Mouse (Mus musculus) forebrain, postnatal 0 days (tissue): Measurements from ENCODE around the gene Pank3. TPM values are rescaled to one million over a fixed set of nuclear protein-coding genes. Genes with fewer than 3 reads are reported as not detected.
"Not testable (repeated sequence)": the region's sequence is repeated elsewhere in the genome, so short reads cannot be mapped to it uniquely, and the experiment has no call there.

Source experiments
- ATAC-seq: fragments of 200-750 bp; cut with Nextera tagmentation; 2 replicates; pipeline ENCODE4 v1.8.0; 2017; ENCODE audit warnings: mild to moderate bottlenecking, moderate library complexity
- DNase-seq: peaks from one replicate; pipeline ENCODE4 v3.0.0-alpha.2; 2015
- H3K27ac ChIP-seq: fragments of 300-500 bp; sonication (generic); 2 replicates; pipeline ENCODE4 v1.5.1; 2014; ENCODE audit warnings: low read depth, mild to moderate bottlenecking, antibody characterized with exemption, low read length, moderate library complexity, mixed read lengths
- H3K27me3 ChIP-seq: fragments of 300-500 bp; sonication (generic); 2 replicates; pipeline ENCODE4 v1.6.1; 2014; ENCODE audit warnings: mild to moderate bottlenecking, low read length, mixed read lengths; ENCODE audit not compliant: insufficient read depth
- H3K36me3 ChIP-seq: fragments of 300-500 bp; sonication (generic); 2 replicates; pipeline ENCODE4 v1.6.1; 2014; ENCODE audit warnings: mild to moderate bottlenecking, moderate library complexity; ENCODE audit not compliant: insufficient read depth
- H3K4me1 ChIP-seq: fragments of 300-500 bp; sonication (generic); 2 replicates; pipeline ENCODE4 v1.6.1; 2014; ENCODE audit warnings: antibody characterized with exemption; ENCODE audit not compliant: insufficient read depth
- H3K4me2 ChIP-seq: fragments of 300-500 bp; sonication (generic); 2 replicates; pipeline ENCODE4 v1.6.1; 2014; ENCODE audit warnings: low read depth, mild to moderate bottlenecking, moderate library complexity
- H3K4me3 ChIP-seq: fragments of 300-500 bp; sonication (generic); 2 replicates; pipeline ENCODE4 v1.5.1; 2014; ENCODE audit warnings: low read depth, low read length, mixed read lengths
- H3K9ac ChIP-seq: fragments of 300-500 bp; sonication (generic); 2 replicates; pipeline ENCODE4 v1.6.1; 2014; ENCODE audit warnings: mild to moderate bottlenecking
- H3K9me3 ChIP-seq: fragments of 300-500 bp; sonication (generic); 2 replicates; pipeline ENCODE4 v1.6.1; 2016; ENCODE audit warnings: low read length
- CTCF ChIP-seq: sonication (generic); IDR thresholded peaks from 2 replicates; pipeline ENCODE4 v1.5.1; 2016; ENCODE audit warnings: antibody characterized with exemption, control low read depth, low read depth
- WGBS: fragments of 180-500 bp; shearing (Covaris S2); extraction: QIAGEN DNeasy Blood & Tissue Kit; methylation state at CpG from one replicate; pipeline ENCODE4 v1.1.7; 2014; 5-methylcytosine and 5-hydroxymethylcytosine counted together
- polyA plus RNA-seq: library from polyadenylated mRNA; unstranded; fragments of >200 nt; fragmentation: Nextera tagmentation; extraction: Ambion mirVana; gene quantifications from 2 replicates; pipeline ENCODE4 v1.2.1, GENCODE M21; 2015
- total RNA-seq: library from RNA; depleted of rRNA; stranded (reverse); fragments of >200 nt; gene quantifications from 2 replicates; pipeline ENCODE4 v1.2.3, GENCODE M21; 2014

Pank3 gene
- total and polyA plus RNA-seq, 2 experiments from 2014 or later, result 11.7 to 93.7 TPM

- Histone ChIP-seq H3K9ac (no peak overlapping the region), H3K4me2 (no peak overlapping the region), H3K27ac (no peak overlapping the region), H3K4me3 (no peak overlapping the region), H3K36me3 (peaks cover 22% of the 10 kb centered on the region), H3K4me1 (peaks cover 7% of the 10 kb centered on the region), H3K27me3 (no peaks in the 10 kb centered on the region), H3K9me3 (no peaks in the 10 kb centered on the region)
- TF ChIP-seq CTCF, result no peak
- no peak for ATAC-seq
- WGBS, result 91% methylated on average over 3 of the region's 3 CpGs
- DNase-seq, result no peak
These were observed 6.3 kb downstream of the Pank3 start for GRCm38 (mm10) chr11:35775606-35776005.

DNA sequence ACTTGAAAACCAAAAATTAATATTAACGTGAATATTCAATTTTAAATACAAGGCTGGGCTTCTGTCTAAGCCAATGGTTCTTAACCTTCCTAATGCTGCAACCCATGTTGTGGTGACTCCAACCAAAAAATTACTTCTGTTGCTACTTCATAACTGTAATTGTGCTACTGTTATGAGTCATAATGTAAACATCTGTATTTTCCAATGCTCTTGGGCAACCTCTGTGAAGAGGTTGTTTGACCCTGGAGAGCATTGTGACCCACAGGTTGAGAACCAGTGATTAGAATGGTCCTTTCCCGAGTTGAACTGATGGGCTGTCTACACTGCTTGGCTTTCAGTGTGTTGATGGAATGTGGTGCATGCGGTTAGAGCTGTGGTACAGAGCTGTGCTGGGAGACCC is 7.2 kb downstream of the Pank3 start:
- Histone ChIP-seq H3K36me3 (peaks cover 23% of the 10 kb centered on the region), H3K27ac (no peak overlapping the region), H3K4me2 (no peak overlapping the region), H3K27me3 (no peaks in the 10 kb centered on the region), H3K9ac (no peak overlapping the region), H3K4me3 (no peak overlapping the region), H3K9me3 (no peaks in the 10 kb centered on the region), H3K4me1 (no peaks in the 10 kb centered on the region)
- DNase-seq (no peak), ATAC-seq (no peak)
- WGBS, result 90% methylated on average over 3 of the region's 3 CpGs
- TF ChIP-seq CTCF, result no peak

DNA sequence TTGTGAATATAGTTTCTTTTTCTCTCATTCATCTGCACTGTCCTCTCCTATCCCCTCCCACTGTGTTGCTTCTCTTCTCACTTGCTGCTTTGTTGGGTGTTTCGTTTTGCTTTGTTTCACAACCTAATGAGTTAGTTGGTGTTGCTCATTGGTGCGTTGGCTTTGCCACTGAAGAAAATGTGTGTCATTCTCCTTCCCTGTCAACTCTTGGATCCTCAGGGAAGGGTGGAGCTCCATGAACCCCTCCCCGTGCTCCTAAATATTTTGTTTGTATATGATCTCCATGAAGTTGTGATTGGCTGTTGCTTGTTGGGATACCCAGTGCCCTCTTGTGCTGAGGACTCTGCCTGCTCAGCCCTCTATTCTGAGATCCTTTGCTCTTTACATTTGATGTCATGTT is 11.1 kb downstream of the Pank3 start:
- no peak overlapping the region for H3K27ac ChIP-seq
- ATAC-seq, result no peak
- no peak overlapping the region for H3K4me3 ChIP-seq
- no peak overlapping the region for H3K9ac ChIP-seq
- H3K27me3 ChIP-seq, result no peaks in the 10 kb centered on the region
- DNase-seq, result no peak
- H3K4me1 ChIP-seq, result no peaks in the 10 kb centered on the region
- H3K4me2 ChIP-seq, result no peak overlapping the region
- TF ChIP-seq CTCF, result no peak
- 73% methylated on average over 3 of the region's 3 CpGs for WGBS
- no peaks in the 10 kb centered on the region for H3K9me3 ChIP-seq
- peaks cover 56% of the 10 kb centered on the region for H3K36me3 ChIP-seq

DNA sequence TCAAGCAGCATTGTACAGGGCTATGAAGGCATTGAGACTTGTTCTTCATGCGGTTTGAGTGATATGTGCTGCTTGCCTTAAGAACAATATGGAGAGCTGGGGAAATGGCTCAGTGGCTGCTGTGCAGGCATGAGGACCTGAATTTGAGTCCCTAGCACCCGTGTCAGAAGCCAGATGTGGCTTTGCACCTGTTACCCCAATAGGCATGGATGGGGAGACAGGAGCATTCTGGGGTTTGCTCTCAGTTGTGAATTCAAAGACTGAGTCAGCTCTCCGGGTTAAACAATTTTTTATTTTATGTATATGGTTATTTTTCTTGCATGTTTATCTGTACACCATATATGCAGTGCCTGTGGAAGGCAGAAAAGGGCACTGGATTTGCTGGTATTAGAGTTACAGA is 13.2 kb downstream of the Pank3 start:
- no peaks in the 10 kb centered on the region for H3K27me3 ChIP-seq
- no peak for ATAC-seq
- WGBS, result 97% methylated on average over 3 of the region's 3 CpGs
- peaks cover 58% of the 10 kb centered on the region for H3K36me3 ChIP-seq
- no peak overlapping the region for H3K4me2 ChIP-seq
- H3K4me1 ChIP-seq, result no peaks in the 10 kb centered on the region
- DNase-seq, result no peak
- no peak overlapping the region for H3K4me3 ChIP-seq
- no peak overlapping the region for H3K9ac ChIP-seq
- H3K9me3 ChIP-seq, result no peaks in the 10 kb centered on the region
- TF ChIP-seq CTCF, result no peak
- no peak overlapping the region for H3K27ac ChIP-seq

GRCm38 (mm10) chr11:35783038-35783437 is 13.8 kb downstream of the Pank3 start:
- Histone ChIP-seq H3K27me3 (no peaks in the 10 kb centered on the region), H3K4me3 (no peak overlapping the region), H3K9ac (no peak overlapping the region), H3K36me3 (peaks cover 52% of the 10 kb centered on the region), H3K27ac (no peak overlapping the region), H3K4me2 (no peak overlapping the region), H3K9me3 (no peaks in the 10 kb centered on the region), H3K4me1 (no peaks in the 10 kb centered on the region)
- DNase-seq (no peak), ATAC-seq (no peak)
- TF ChIP-seq CTCF, result no peak
- 90% methylated on average over 5 of the region's 5 CpGs for WGBS

- no peak overlapping the region for H3K4me2 ChIP-seq
- DNase-seq, result no peak
- TF ChIP-seq CTCF, result no peak
- no peak overlapping the region for H3K9ac ChIP-seq
- H3K36me3 ChIP-seq, result peaks cover 43% of the 10 kb centered on the region
- no peak for ATAC-seq
- no peaks in the 10 kb centered on the region for H3K27me3 ChIP-seq
- H3K9me3 ChIP-seq, result no peaks in the 10 kb centered on the region
- no peaks in the 10 kb centered on the region for H3K4me1 ChIP-seq
- no peak overlapping the region for H3K4me3 ChIP-seq
- H3K27ac ChIP-seq, result no peak overlapping the region
- 85% methylated on average over 3 of the region's 3 CpGs for WGBS
These were observed 14.7 kb downstream of the Pank3 start for GRCm38 (mm10) chr11:35784002-35784401.

GRCm38 (mm10) chr11:35784537-35784936 is 15.3 kb downstream of the Pank3 start:
- Histone ChIP-seq H3K27ac (no peak overlapping the region), H3K27me3 (no peaks in the 10 kb centered on the region), H3K9me3 (no peaks in the 10 kb centered on the region), H3K4me2 (no peak overlapping the region), H3K4me3 (no peak overlapping the region), H3K9ac (no peak overlapping the region), H3K36me3 (peaks cover 37% of the 10 kb centered on the region), H3K4me1 (no peaks in the 10 kb centered on the region)
- 98% methylated on average over 4 of the region's 4 CpGs for WGBS
- no peak for ATAC-seq
- TF ChIP-seq CTCF, result no peak
- no peak for DNase-seq

GRCm38 (mm10) chr11:35788443-35788842 is 19.2 kb downstream of the Pank3 start:
- Histone ChIP-seq H3K4me2 (no peak overlapping the region), H3K4me3 (no peak overlapping the region), H3K36me3 (peaks cover 18% of the 10 kb centered on the region), H3K9me3 (no peaks in the 10 kb centered on the region), H3K9ac (no peak overlapping the region), H3K27me3 (no peaks in the 10 kb centered on the region), H3K4me1 (no peaks in the 10 kb centered on the region), H3K27ac (no peak overlapping the region)
- ATAC-seq (no peak), DNase-seq (no peak)
- no peak for TF ChIP-seq CTCF
- 42% methylated on average over 2 of the region's 2 CpGs for WGBS

DNA sequence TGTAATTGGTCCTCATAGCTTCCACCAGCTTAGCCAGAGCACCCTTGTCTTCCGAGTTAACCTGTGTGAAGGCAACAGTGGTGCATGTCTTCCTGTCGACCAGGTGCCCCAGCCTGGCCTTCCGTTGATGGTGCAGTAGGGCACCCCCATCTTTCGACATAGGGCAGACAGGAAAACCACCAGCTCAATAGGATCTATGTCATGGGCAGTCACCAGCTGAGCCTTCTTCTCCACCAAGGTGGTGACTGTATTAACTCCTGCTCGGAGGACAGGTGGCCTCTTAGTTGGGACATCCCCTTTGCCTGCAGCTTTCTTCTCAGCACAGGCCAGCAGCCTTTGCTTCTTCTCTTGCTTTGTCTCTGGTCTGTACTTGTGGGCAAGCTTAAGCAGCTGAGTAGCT is 23.5 kb downstream of the Pank3 start:
- not testable (repeated sequence) for H3K36me3 ChIP-seq, H3K9me3 ChIP-seq, DNase-seq, ATAC-seq, H3K4me2 ChIP-seq, H3K4me3 ChIP-seq, H3K27ac ChIP-seq, H3K27me3 ChIP-seq, H3K9ac ChIP-seq
- H3K4me1 ChIP-seq, result peaks cover 10% of the 10 kb centered on the region; the same call in 1 of the 2 replicates
- WGBS, result 86% methylated on average over 5 of the region's 5 CpGs
